Mouse (Mus musculus): ENCODE results near the gene Cpox. TPM values are rescaled to one million over a fixed set of nuclear protein-coding genes. Genes with fewer than 3 reads are reported as not detected.

Cpox gene
- polyA plus RNA-seq, 1 experiment = 29.8 TPM

DNA sequence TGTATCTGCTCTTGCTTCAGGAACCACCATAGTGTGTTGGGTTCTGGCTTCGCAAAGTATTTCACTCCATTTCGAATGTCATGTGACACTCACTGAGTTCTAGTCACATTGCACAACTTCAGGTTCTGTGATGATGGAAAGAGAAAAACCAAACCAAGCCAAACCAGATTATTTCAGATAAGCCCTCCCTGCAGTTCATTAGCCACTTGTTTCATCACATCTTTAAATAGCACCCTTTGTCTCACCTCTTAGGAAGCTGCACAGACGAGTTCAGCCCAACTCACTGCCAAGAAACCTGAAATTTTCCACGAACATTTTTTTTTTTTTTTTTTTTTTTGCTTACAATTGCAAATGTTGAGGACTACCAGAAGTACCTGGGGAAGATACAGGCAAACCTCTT, 76.6 kb downstream of the Cpox start:
- TF ChIP-seq POLR2A (IDR thresholded peaks at IDR 0.05; ENCODE audit: low read depth, low read length) = no peak
- TF ChIP-seq CTCF (conservative IDR thresholded peaks at IDR 0.05; ENCODE audit: insufficient read depth, insufficient read length, low read depth, low read length) = no peak

GRCm38 (mm10) chr16:58751314-58751713, 81.2 kb downstream of the Cpox start:
- TF ChIP-seq POLR2A (IDR thresholded peaks at IDR 0.05; ENCODE audit: low read depth, low read length) (no peak), CTCF (conservative IDR thresholded peaks at IDR 0.05; ENCODE audit: insufficient read depth, insufficient read length, low read depth, low read length) (peak; percentile 23; the same call in 1 of the 2 replicates)
- H3K36me3 ChIP-seq (ENCODE audit: control insufficient read depth, insufficient read depth, low read length) = no peaks in the 10 kb centered on the region
- no peak overlapping the region for H3K4me3 ChIP-seq (ENCODE audit: insufficient read depth, low read depth, low read length)
- H3K4me1 ChIP-seq (ENCODE audit: control insufficient read depth, insufficient read depth, low read length) = no peaks in the 10 kb centered on the region
- 11% methylated on average over 1 of the region's 1 CpGs for WGBS
- no peaks in the 10 kb centered on the region for H3K27me3 ChIP-seq (replicated peaks; ENCODE audit: control insufficient read depth, insufficient read depth, low read length)
- no peak overlapping the region for H3K27ac ChIP-seq (ENCODE audit: insufficient read depth, low read depth, low read length)
- DNase-seq = peak; percentile 29

More for the DNA sequence above, 76.6 kb downstream of the Cpox start:
- WGBS = 56% methylated on average over 4 of the region's 4 CpGs
- H3K27me3 ChIP-seq (replicated peaks; ENCODE audit: control insufficient read depth, insufficient read depth, low read length) = no peaks in the 10 kb centered on the region
- H3K4me1 ChIP-seq (ENCODE audit: control insufficient read depth, insufficient read depth, low read length) = no peaks in the 10 kb centered on the region
- H3K36me3 ChIP-seq (ENCODE audit: control insufficient read depth, insufficient read depth, low read length) = no peaks in the 10 kb centered on the region
- no peak overlapping the region for H3K27ac ChIP-seq (ENCODE audit: insufficient read depth, low read depth, low read length)
- H3K4me3 ChIP-seq (ENCODE audit: insufficient read depth, low read depth, low read length) = no peak overlapping the region
- DNase-seq = no peak

- Histone ChIP-seq H3K4me3 (ENCODE audit: insufficient read depth, low read depth, low read length) (no peak overlapping the region), H3K27ac (ENCODE audit: insufficient read depth, low read depth, low read length) (no peak overlapping the region), H3K36me3 (ENCODE audit: control insufficient read depth, insufficient read depth, low read length) (no peaks in the 10 kb centered on the region), H3K4me1 (ENCODE audit: control insufficient read depth, insufficient read depth, low read length) (no peaks in the 10 kb centered on the region), H3K27me3 (replicated peaks; ENCODE audit: control insufficient read depth, insufficient read depth, low read length) (no peaks in the 10 kb centered on the region)
- TF ChIP-seq POLR2A (IDR thresholded peaks at IDR 0.05; ENCODE audit: low read depth, low read length) (no peak), CTCF (conservative IDR thresholded peaks at IDR 0.05; ENCODE audit: insufficient read depth, insufficient read length, low read depth, low read length) (no peak)
- no peak for DNase-seq
These were observed 86.1 kb downstream of the Cpox start for GRCm38 (mm10) chr16:58756191-58756590.

DNA sequence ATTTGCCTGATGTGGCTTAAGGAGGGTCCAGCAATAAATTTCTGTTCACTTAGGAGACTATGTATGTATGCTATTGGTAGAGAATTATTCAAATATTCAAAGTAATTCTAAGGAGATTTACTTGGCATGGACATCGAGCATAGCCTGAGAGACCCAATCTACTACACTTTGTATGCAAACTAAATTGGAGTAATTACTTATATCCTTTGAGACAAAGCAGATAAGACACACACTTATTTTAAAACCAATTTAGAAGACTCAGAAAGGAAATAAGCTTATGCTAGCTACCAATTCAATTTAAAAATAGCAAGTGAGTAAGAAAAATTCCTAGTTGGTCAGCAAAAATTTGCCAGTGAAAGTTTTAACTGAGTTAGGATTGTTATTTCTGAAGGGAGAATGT, 93.0 kb downstream of the Cpox start, which contains the start of gene Olfr172:
Gene Olfr172 (minus strand): TSS at position 101 of the 400 bp plus-strand sequence.
- no peak for TF ChIP-seq CTCF (conservative IDR thresholded peaks at IDR 0.05; ENCODE audit: insufficient read depth, insufficient read length, low read depth, low read length)
- TF ChIP-seq POLR2A (IDR thresholded peaks at IDR 0.05; ENCODE audit: low read depth, low read length) = no peak
- WGBS = 81% methylated on average over 1 of the region's 1 CpGs

More for the DNA sequence above, 93.0 kb downstream of the Cpox start, which contains the start of gene Olfr172:
- Histone ChIP-seq H3K36me3 (ENCODE audit: control insufficient read depth, insufficient read depth, low read length) (no peaks in the 10 kb centered on the region), H3K4me3 (ENCODE audit: insufficient read depth, low read depth, low read length) (no peak within 1 kb of the TSS), H3K4me1 (ENCODE audit: control insufficient read depth, insufficient read depth, low read length) (no peaks in the 10 kb centered on the region), H3K27me3 (replicated peaks; ENCODE audit: control insufficient read depth, insufficient read depth, low read length) (no peaks in the 10 kb centered on the region), H3K27ac (ENCODE audit: insufficient read depth, low read depth, low read length) (no peak within 1 kb of the TSS)
- DNase-seq = no peak

Other genes starting within 250 kb of the Cpox start
- gene St3gal6, start 146.0 kb upstream of the Cpox start, polyA plus RNA-seq (2012; rRNA removed) = 32.5 and 36.6 TPM in 2 replicates
- not detected in 2 replicates for gene Gm813, start 53.3 kb upstream of the Cpox start, polyA plus RNA-seq (2012; rRNA removed)
- gene E330017A01Rik, start 31.6 kb upstream of the Cpox start, polyA plus RNA-seq (2012; rRNA removed) = not detected in 2 replicates
- 0.08 and 0.09 TPM in 2 replicates for gene Gpr15, start 48.8 kb downstream of the Cpox start, polyA plus RNA-seq (2012; rRNA removed)
- gene Cldnd1, start 57.6 kb downstream of the Cpox start, polyA plus RNA-seq (2012; rRNA removed) = 45.0 and 47.0 TPM in 2 replicates
- not detected in 2 replicates for gene Olfr172, start 92.9 kb downstream of the Cpox start, polyA plus RNA-seq (2012; rRNA removed)
- not detected in 2 replicates for gene Olfr173, start 130.0 kb downstream of the Cpox start, polyA plus RNA-seq (2012; rRNA removed)
- not detected in 2 replicates for gene Olfr175-ps1, start 156.5 kb downstream of the Cpox start, polyA plus RNA-seq (2012; rRNA removed)
- gene Olfr177, start 204.5 kb downstream of the Cpox start, polyA plus RNA-seq (2012; rRNA removed) = not detected in 2 replicates
- gene Olfr178, start 221.8 kb downstream of the Cpox start, polyA plus RNA-seq (2012; rRNA removed) = not detected in 2 replicates